8 mouse cellular contexts compared by ENCODE assay signal in the genomic region with DNA sequence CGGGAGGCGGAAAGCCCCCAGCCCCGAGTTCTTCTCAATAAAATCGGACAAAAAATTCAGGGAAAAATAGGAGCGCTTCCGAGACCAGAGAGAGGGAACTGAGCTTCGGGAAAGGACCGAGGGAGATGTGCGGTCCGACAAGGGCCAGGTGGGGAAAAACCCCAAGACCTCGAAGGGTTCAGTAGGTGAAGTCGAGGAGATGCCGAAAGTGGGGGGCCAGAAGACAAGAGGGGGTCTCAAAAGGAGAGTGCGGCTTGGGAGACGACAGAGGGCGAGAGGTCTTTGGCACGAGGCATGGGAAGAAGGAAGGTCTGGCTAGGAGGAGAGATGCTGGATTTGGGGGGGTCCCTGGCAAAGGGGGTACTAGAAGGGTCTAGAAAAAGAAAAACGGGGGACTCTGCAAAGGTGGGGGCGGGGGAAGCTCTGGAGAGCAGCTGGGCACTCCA. TPM values are rescaled to one million over a fixed set of nuclear protein-coding genes. Genes with fewer than 3 reads are reported as not detected.
DNase-seq lines count a peak whose midpoint lies in the region; ATAC-seq and TF ChIP-seq lines count a peak whose summit lies in the region.

No protein-coding gene starts in this region.

- TF ChIP-seq POLR2A in myocyte (IDR thresholded peaks at IDR 0.05; ENCODE audit: insufficient read length, low read depth), result no peak

- no peak for ATAC-seq in granulocyte monocyte progenitor cell, adult 5-6 weeks (replicated peaks; ENCODE audit: poor library complexity, severe bottlenecking)
- ATAC-seq in activated CD4-positive, CD25-positive, alpha-beta regulatory T cell, adult 4 months, result no peak

- H3K4me1 ChIP-seq in forebrain, embryonic 10.5 days, result peaks cover 41% of the 10 kb centered on the region
- peaks cover 27% of the 10 kb centered on the region for H3K4me1 ChIP-seq in limb, embryonic 10.5 days

- H3K36me3 ChIP-seq in forebrain, embryonic 10.5 days (replicated peaks), result no peaks in the 10 kb centered on the region
- H3K36me3 ChIP-seq in limb, embryonic 10.5 days, result no peaks in the 10 kb centered on the region
- H3K36me3 ChIP-seq in myocyte (ENCODE audit: control insufficient read depth, insufficient read depth), result no peaks in the 10 kb centered on the region

- H3K79me2 ChIP-seq in myocyte (ENCODE audit: control insufficient read depth, insufficient read depth), result peaks cover 48% of the 10 kb centered on the region

- H3K27ac ChIP-seq in forebrain, embryonic 10.5 days, result peak overlapping the region; percentile 99
- H3K27ac ChIP-seq in limb, embryonic 10.5 days, result peak overlapping the region; percentile 99

- 0% methylated on average over 19 of the region's 19 CpGs for WGBS in forebrain, embryonic 10.5 days
- 0% methylated on average over 19 of the region's 19 CpGs for WGBS in limb, embryonic 10.5 days

- H3K4me3 ChIP-seq in forebrain, embryonic 10.5 days, result peak overlapping the region; percentile 97
- peak overlapping the region; percentile 88 for H3K4me3 ChIP-seq in limb, embryonic 10.5 days
- H3K4me3 ChIP-seq in myocyte, result peak overlapping the region; percentile 95

- H3ac ChIP-seq in myocyte (ENCODE audit: control insufficient read depth, insufficient read length), result peak overlapping the region; percentile 90

- peak; percentile 3 to 16 for DNase-seq in layer of hippocampus, postnatal 10 days (ENCODE audit: low spot score in 2 of 2)
- no peak for DNase-seq in layer of hippocampus, adult 11-12 months (ENCODE audit: low spot score)
- DNase-seq in adrenal gland, postnatal 25 days, result peak; percentile 3
- peak; percentile 46 for DNase-seq in forebrain, embryonic 10.5 days (ENCODE audit: extremely low spot score, low spot score)
- DNase-seq in limb, embryonic 10.5 days (ENCODE audit: low spot score), result no peak

- H3K27me3 ChIP-seq in forebrain, embryonic 10.5 days (ENCODE audit: poor library complexity, severe bottlenecking), result peaks cover 9% of the 10 kb centered on the region; the same call in 1 of the 2 replicates
- H3K27me3 ChIP-seq in limb, embryonic 10.5 days (ENCODE audit: low read depth, poor library complexity, severe bottlenecking), result no peaks in the 10 kb centered on the region
- H3K27me3 ChIP-seq in myocyte (ENCODE audit: control insufficient read depth, insufficient read depth, insufficient read length), result no peaks in the 10 kb centered on the region

- peak overlapping the region; percentile 72 for H3K4me2 ChIP-seq in myocyte (ENCODE audit: low read depth)

- no peaks in the 10 kb centered on the region for H3K9me3 ChIP-seq in forebrain, embryonic 10.5 days
- no peaks in the 10 kb centered on the region for H3K9me3 ChIP-seq in limb, embryonic 10.5 days (replicated peaks)

TF ChIP-seq in myocyte, 11 proteins besides CTCF, POLR2A, EP300 and RAD21:
- TF ChIP-seq E2F4 (IDR thresholded peaks at IDR 0.05; ENCODE audit: insufficient read depth) (no peak), USF1 (IDR thresholded peaks at IDR 0.05; ENCODE audit: low read depth) (no peak)

RNA-seq across cellular contexts. Expression of gene Igf2bp2, which starts 1.0 kb away (rescaled TPM):
- total RNA-seq in layer of hippocampus, postnatal 10 days (2021), result 1 to 10 TPM in 1 of 2 experiments, under 1 TPM in 1; 0.76 to 1.3 TPM
- 10.4 and 11.6 TPM in 2 replicates for total RNA-seq in adrenal gland, postnatal 25 days (2021)
- 161 and 179 TPM in 2 replicates for polyA plus RNA-seq in forebrain, embryonic 10.5 days (2016; fragmentation: Nextera tagmentation; extraction: Ambion mirVana)
- 203 and 204 TPM in 2 replicates for polyA plus RNA-seq in limb, embryonic 10.5 days (2016; fragmentation: Nextera tagmentation; extraction: Ambion mirVana)
- 12.2 TPM for polyA plus RNA-seq in myocyte (2012; fragmentation: generic; extraction: Trizol)
- total RNA-seq in granulocyte monocyte progenitor cell, adult 5-6 weeks (2014; fragmentation: Nextera tagmentation), result 2.4 and 3.2 TPM in 2 replicates
- 1.6 and 3.2 TPM in 2 replicates for total RNA-seq in granulocyte monocyte progenitor cell, adult 5-6 weeks (2017)
- 1 to 10 TPM in 1 of 2 experiments, under 1 TPM in 1; 0.41 to 1.2 TPM for polyA plus RNA-seq in activated CD4-positive, CD25-positive, alpha-beta regulatory T cell, adult 4 months (2017; shearing (Covaris generic))

Comparison
In these comparisons a context has a peak if more than half of its experiments do, and no peak if none do; other contexts are left out.
1. DNase-seq: peak in layer of hippocampus, postnatal 10 days (2 of 2), adrenal gland, postnatal 25 days (single experiment) and forebrain, embryonic 10.5 days (single experiment); none in layer of hippocampus, adult 11-12 months (single experiment) and limb, embryonic 10.5 days (single experiment).
2. RNA of gene Igf2bp2, which starts 1.0 kb away (polyA plus RNA-seq): 203 to 204 TPM in limb, embryonic 10.5 days and 161 to 179 TPM in forebrain, embryonic 10.5 days; 12.2 TPM in myocyte (single experiment) and 0.41 to 1.2 TPM in activated CD4-positive, CD25-positive, alpha-beta regulatory T cell, adult 4 months; every median in the first group is over 10 times any median in the second.
3. Peak in every context shown above with its lines, with median percentiles within 50 percentile points of each other: H3K4me3 ChIP-seq.